Mouse (Mus musculus): ENCODE results near the gene 2310034G01Rik. TPM values are rescaled to one million over a fixed set of nuclear protein-coding genes. Genes with fewer than 3 reads are reported as not detected.

2310034G01Rik gene
- polyA plus RNA-seq, 1 experiment from 2014 or later, result 1.3 TPM

- Histone ChIP-seq H3K27me3 (replicated peaks; ENCODE audit: control insufficient read depth, insufficient read depth, low read length) (peaks cover 36% of the 10 kb centered on the region), H3K4me1 (replicated peaks; ENCODE audit: control insufficient read depth, insufficient read depth, low read length) (peaks cover 15% of the 10 kb centered on the region; the same call in 1 of the 2 replicates), H3K9ac (ENCODE audit: low read depth, low read length) (peak overlapping the region; percentile 62; the same call in 1 of the 2 replicates), H3K27ac (ENCODE audit: low read depth, low read length) (peak overlapping the region; percentile 82; the same call in 1 of the 2 replicates), H3K9me3 (ENCODE audit: control insufficient read depth) (no peaks in the 10 kb centered on the region), H3K36me3 (ENCODE audit: control insufficient read depth, insufficient read depth) (peaks cover 22% of the 10 kb centered on the region), H3K4me2 (replicated peaks; ENCODE audit: low read depth) (peak overlapping the region; percentile 94), H3K4me3 (ENCODE audit: low read depth, low read length) (peak overlapping the region; percentile 66)
- no peak for ATAC-seq
- WGBS, result 21% methylated on average over 14 of the region's 14 CpGs
- TF ChIP-seq CTCF (IDR thresholded peaks at IDR 0.05; ENCODE audit: low read depth), result no peak
Observed at GRCm38 (mm10) chr19:46327531-46328064, 22.5 kb downstream of the 2310034G01Rik start.

- no peak for ATAC-seq
- Histone ChIP-seq H3K36me3 (ENCODE audit: control insufficient read depth, insufficient read depth) (peaks cover 17% of the 10 kb centered on the region), H3K27me3 (replicated peaks; ENCODE audit: control insufficient read depth, insufficient read depth, low read length) (peaks cover 41% of the 10 kb centered on the region), H3K4me2 (replicated peaks; ENCODE audit: low read depth) (peak within 1 kb of the TSS; percentile 94), H3K9me3 (ENCODE audit: control insufficient read depth) (no peaks in the 10 kb centered on the region), H3K27ac (ENCODE audit: low read depth, low read length) (peak within 1 kb of the TSS; percentile 82; the same call in 1 of the 2 replicates), H3K9ac (ENCODE audit: low read depth, low read length) (peak within 1 kb of the TSS; percentile 62; the same call in 1 of the 2 replicates), H3K4me3 (ENCODE audit: low read depth, low read length) (peak within 1 kb of the TSS; percentile 66), H3K4me1 (replicated peaks; ENCODE audit: control insufficient read depth, insufficient read depth, low read length) (peaks cover 18% of the 10 kb centered on the region; the same call in 1 of the 2 replicates)
- no peak for TF ChIP-seq CTCF (IDR thresholded peaks at IDR 0.05; ENCODE audit: low read depth)
- under 1% methylated on average over 35 of the region's 35 CpGs for WGBS
Observed at GRCm38 (mm10) chr19:46326756-46327305, 23.3 kb downstream of the 2310034G01Rik start, which contains the start of gene Psd. Gene Psd, minus strand, starts transcription at chr19:46327156.

GRCm38 (mm10) chr19:46326019-46326755, 23.9 kb downstream of the 2310034G01Rik start:
- Histone ChIP-seq H3K4me3 (ENCODE audit: low read depth, low read length) (peak overlapping the region; percentile 66), H3K27me3 (replicated peaks; ENCODE audit: control insufficient read depth, insufficient read depth, low read length) (peaks cover 41% of the 10 kb centered on the region), H3K36me3 (ENCODE audit: control insufficient read depth, insufficient read depth) (peaks cover 11% of the 10 kb centered on the region), H3K27ac (ENCODE audit: low read depth, low read length) (no peak overlapping the region), H3K9me3 (ENCODE audit: control insufficient read depth) (no peaks in the 10 kb centered on the region), H3K4me1 (replicated peaks; ENCODE audit: control insufficient read depth, insufficient read depth, low read length) (peaks cover 18% of the 10 kb centered on the region; the same call in 1 of the 2 replicates), H3K9ac (ENCODE audit: low read depth, low read length) (no peak overlapping the region), H3K4me2 (replicated peaks; ENCODE audit: low read depth) (peak overlapping the region; percentile 94)
- WGBS, result 11% methylated on average over 29 of the region's 29 CpGs
- no peak for TF ChIP-seq CTCF (IDR thresholded peaks at IDR 0.05; ENCODE audit: low read depth)
- no peak for ATAC-seq

GRCm38 (mm10) chr19:46324918-46325317, 25.2 kb downstream of the 2310034G01Rik start:
- Histone ChIP-seq H3K9ac (ENCODE audit: low read depth, low read length) (no peak overlapping the region), H3K9me3 (ENCODE audit: control insufficient read depth) (no peaks in the 10 kb centered on the region), H3K36me3 (ENCODE audit: control insufficient read depth, insufficient read depth) (no peaks in the 10 kb centered on the region), H3K27me3 (replicated peaks; ENCODE audit: control insufficient read depth, insufficient read depth, low read length) (peaks cover 52% of the 10 kb centered on the region), H3K4me2 (replicated peaks; ENCODE audit: low read depth) (no peak overlapping the region), H3K4me3 (ENCODE audit: low read depth, low read length) (no peak overlapping the region), H3K27ac (ENCODE audit: low read depth, low read length) (no peak overlapping the region), H3K4me1 (replicated peaks; ENCODE audit: control insufficient read depth, insufficient read depth, low read length) (peaks cover 17% of the 10 kb centered on the region; the same call in 1 of the 2 replicates)
- ATAC-seq, result no peak
- no peak for TF ChIP-seq CTCF (IDR thresholded peaks at IDR 0.05; ENCODE audit: low read depth)
- WGBS, result 64% methylated on average over 5 of the region's 5 CpGs

GRCm38 (mm10) chr19:46324366-46324765, 25.7 kb downstream of the 2310034G01Rik start:
- Histone ChIP-seq H3K4me2 (replicated peaks; ENCODE audit: low read depth) (no peak overlapping the region), H3K4me3 (ENCODE audit: low read depth, low read length) (no peak overlapping the region), H3K36me3 (ENCODE audit: control insufficient read depth, insufficient read depth) (no peaks in the 10 kb centered on the region), H3K27me3 (replicated peaks; ENCODE audit: control insufficient read depth, insufficient read depth, low read length) (peaks cover 56% of the 10 kb centered on the region), H3K4me1 (replicated peaks; ENCODE audit: control insufficient read depth, insufficient read depth, low read length) (peaks cover 12% of the 10 kb centered on the region; the same call in 1 of the 2 replicates), H3K9me3 (ENCODE audit: control insufficient read depth) (no peaks in the 10 kb centered on the region), H3K9ac (ENCODE audit: low read depth, low read length) (no peak overlapping the region), H3K27ac (ENCODE audit: low read depth, low read length) (no peak overlapping the region)
- TF ChIP-seq CTCF (IDR thresholded peaks at IDR 0.05; ENCODE audit: low read depth), result no peak
- no peak for ATAC-seq
- WGBS, result 68% methylated on average over 11 of the region's 11 CpGs

GRCm38 (mm10) chr19:46323716-46324115, 26.4 kb downstream of the 2310034G01Rik start:
- whole genome bisulfite sequencing, result 67% methylated on average over 5 of the region's 5 CpGs
- Histone ChIP-seq H3K4me1 (replicated peaks; ENCODE audit: control insufficient read depth, insufficient read depth, low read length) (peaks cover 8% of the 10 kb centered on the region; the same call in 1 of the 2 replicates), H3K27ac (ENCODE audit: low read depth, low read length) (no peak overlapping the region), H3K4me2 (replicated peaks; ENCODE audit: low read depth) (no peak overlapping the region), H3K9ac (ENCODE audit: low read depth, low read length) (no peak overlapping the region), H3K9me3 (ENCODE audit: control insufficient read depth) (no peaks in the 10 kb centered on the region), H3K36me3 (ENCODE audit: control insufficient read depth, insufficient read depth) (no peaks in the 10 kb centered on the region), H3K4me3 (ENCODE audit: low read depth, low read length) (no peak overlapping the region), H3K27me3 (replicated peaks; ENCODE audit: control insufficient read depth, insufficient read depth, low read length) (peaks cover 60% of the 10 kb centered on the region)
- TF ChIP-seq CTCF (IDR thresholded peaks at IDR 0.05; ENCODE audit: low read depth), result no peak
- ATAC-seq, result no peak

All from intestine, postnatal 0 days (tissue).